24 mouse cellular contexts compared by ENCODE assay signal in genomic region chr13:118739854-118740411, GRCm38 (mm10).
DNase-seq lines count a peak whose midpoint lies in the region; ATAC-seq and TF ChIP-seq lines count a peak whose summit lies in the region.
"Had no signal": no experiment of that assay in that cellular context is flagged by ENCODE, and none has a peak within 500 bp of the region (broad histone marks: within the 10 kb centered on the region; RNA-seq: fewer than 3 reads in every experiment).

No protein-coding gene starts in this region.

- H3K27me3 ChIP-seq in lung, embryonic 14.5 days (ENCODE audit: insufficient read depth, low read length): no peaks in the 10 kb centered on the region
- H3K27me3 ChIP-seq in lung, embryonic 16.5 days (ENCODE audit: control insufficient read depth, insufficient read depth, low read depth, low read length): no peaks in the 10 kb centered on the region
- H3K27me3 ChIP-seq in CH12.LX (replicated peaks): no peaks in the 10 kb centered on the region
- H3K27me3 ChIP-seq: embryonic facial prominence, embryonic 12.5 days; forebrain, embryonic 13.5 days; forebrain, embryonic 15.5 days; Patski had no signal

- no peak overlapping the region for H3K4me3 ChIP-seq in lung, embryonic 14.5 days (ENCODE audit: low read depth, low read length)
- H3K4me3 ChIP-seq in lung, embryonic 16.5 days (ENCODE audit: low read length): no peak overlapping the region
- no peak overlapping the region for H3K4me3 ChIP-seq in CH12.LX (replicated peaks in 1 of 3; ENCODE audit: low read depth in 2 of 3, low read length in 2 of 3, poor library complexity in 1 of 3)
- H3K4me3 ChIP-seq: embryonic facial prominence, embryonic 10.5 days; embryonic facial prominence, embryonic 12.5 days; forebrain, embryonic 13.5 days; forebrain, embryonic 15.5 days had no signal

- dilution Hi-C loops in CH12.LX (cut with MboI; ENCODE audit: extremely low pct_ligation_motif_present, extremely low pct_unique_long_range_greater_than_20kb, low sequenced_read_pairs): no loop called here

- no peak for TF ChIP-seq POLR2A in CH12.LX (IDR thresholded peaks at IDR 0.05; ENCODE audit: low read depth, low read length)

- H3K27ac ChIP-seq in lung, embryonic 14.5 days (ENCODE audit: low read depth): no peak overlapping the region
- no peak overlapping the region for H3K27ac ChIP-seq in lung, embryonic 16.5 days (ENCODE audit: low read length)
- H3K27ac ChIP-seq in CH12.LX (ENCODE audit: insufficient read depth, low read depth): no peak overlapping the region
- H3K27ac ChIP-seq: embryonic facial prominence, embryonic 10.5 days; embryonic facial prominence, embryonic 12.5 days; forebrain, embryonic 13.5 days; forebrain, embryonic 15.5 days had no signal

- in situ Hi-C loops in CH12.LX (cut with MboI; ENCODE audit: low pct_ligation_motif_present, low pct_unique_long_range_greater_than_20kb, low sequenced_read_pairs): no loop called here

- no peak overlapping the region for H3K9ac ChIP-seq in lung, embryonic 14.5 days
- no peak overlapping the region for H3K9ac ChIP-seq in lung, embryonic 16.5 days (ENCODE audit: low read length)
- H3K9ac ChIP-seq in CH12.LX (ENCODE audit: insufficient read depth, low read depth): no peak overlapping the region
- H3K9ac ChIP-seq: embryonic facial prominence, embryonic 12.5 days; forebrain, embryonic 13.5 days; forebrain, embryonic 15.5 days; forebrain, postnatal 0 days had no signal

- no peaks in the 10 kb centered on the region for H3K36me3 ChIP-seq in lung, embryonic 14.5 days (ENCODE audit: insufficient read depth)
- no peaks in the 10 kb centered on the region for H3K36me3 ChIP-seq in lung, embryonic 16.5 days (ENCODE audit: control insufficient read depth, insufficient read depth, low read length)
- H3K36me3 ChIP-seq in CH12.LX (replicated peaks in 1 of 2; ENCODE audit: control insufficient read depth in 1 of 2, insufficient read depth in 1 of 2, low read length in 1 of 2): no peaks in the 10 kb centered on the region
- H3K36me3 ChIP-seq: embryonic facial prominence, embryonic 10.5 days; embryonic facial prominence, embryonic 12.5 days; forebrain, embryonic 15.5 days; G1E had no signal

- 39% methylated on average over 2 of the region's 2 CpGs for WGBS in lung, embryonic 14.5 days
- WGBS in lung, embryonic 16.5 days: 46% methylated on average over 2 of the region's 2 CpGs

- no peak for TF ChIP-seq CTCF in lung, embryonic 14.5 days (IDR thresholded peaks at IDR 0.05; ENCODE audit: low read depth)
- no peak for TF ChIP-seq CTCF in CH12.LX (conservative IDR thresholded peaks at IDR 0.05 in 1 of 2, IDR thresholded peaks at IDR 0.05 in 1 of 2; ENCODE audit: low read depth in 2 of 2, low read length in 2 of 2)

- peak; percentile 68 for DNase-seq in lung, embryonic 14.5 days
- DNase-seq in lung, adult 18-20 months: no peak
- no peak for DNase-seq in lung, postnatal 25 days (ENCODE audit: low spot score)
- no peak for DNase-seq in CH12.LX (ENCODE audit: extremely low read depth)
- no peak for DNase-seq in layer of hippocampus, adult 9-10 months (ENCODE audit: low spot score)
- DNase-seq: adrenal gland, adult 8-10 months; adrenal gland, postnatal 14 days; adrenal gland, postnatal 36 days; B cell, adult 2 months; cerebellum, adult 11-12 months; cerebellum, adult 2 months; cerebellum, adult 9-10 months; cerebellum, postnatal 10 days; cerebellum, postnatal 25 days; forebrain, postnatal 0 days had no signal

- no peaks in the 10 kb centered on the region for H3K79me2 ChIP-seq in CH12.LX (replicated peaks; ENCODE audit: control insufficient read depth, extremely low read depth, insufficient read depth, poor library complexity, severe bottlenecking)

- H3K9me3 ChIP-seq in lung, embryonic 14.5 days (ENCODE audit: low read depth, low read length): no peaks in the 10 kb centered on the region
- no peaks in the 10 kb centered on the region for H3K9me3 ChIP-seq in lung, embryonic 16.5 days (ENCODE audit: control insufficient read depth, low read length)
- H3K9me3 ChIP-seq in CH12.LX (replicated peaks; ENCODE audit: low read length): no peaks in the 10 kb centered on the region
- H3K9me3 ChIP-seq: embryonic facial prominence, embryonic 10.5 days; embryonic facial prominence, embryonic 12.5 days; forebrain, embryonic 13.5 days; forebrain, embryonic 15.5 days; G1E had no signal

- no peak overlapping the region for H3K4me2 ChIP-seq in lung, embryonic 14.5 days
- H3K4me2 ChIP-seq in lung, embryonic 16.5 days (ENCODE audit: low read depth, low read length): no peak overlapping the region
- no peak overlapping the region for H3K4me2 ChIP-seq in CH12.LX (ENCODE audit: insufficient read depth, low read depth, poor library complexity, severe bottlenecking)
- H3K4me2 ChIP-seq: embryonic facial prominence, embryonic 12.5 days; forebrain, embryonic 13.5 days; forebrain, embryonic 15.5 days had no signal

- no peak for TF ChIP-seq EP300 in CH12.LX (IDR thresholded peaks at IDR 0.05; ENCODE audit: low read length)

- no peak for TF ChIP-seq RAD21 in CH12.LX (IDR thresholded peaks at IDR 0.05; ENCODE audit: low read depth, low read length)

- H3K4me1 ChIP-seq in lung, embryonic 14.5 days (ENCODE audit: insufficient read depth): 0 out of 2 replicates have a peak, but pooled peaks cover 5% of the 10 kb centered on the region
- no peaks in the 10 kb centered on the region; the same call in 1 of the 2 replicates for H3K4me1 ChIP-seq in lung, embryonic 16.5 days (replicated peaks; ENCODE audit: control insufficient read depth, insufficient read depth, low read length)
- no peaks in the 10 kb centered on the region for H3K4me1 ChIP-seq in CH12.LX (ENCODE audit: control insufficient read depth in 1 of 2, insufficient read depth in 2 of 2)
- H3K4me1 ChIP-seq: forebrain, embryonic 13.5 days; forebrain, embryonic 15.5 days had no signal

- ATAC-seq in lung, embryonic 14.5 days (ENCODE audit: insufficient read depth): peak; percentile 58; the same call in 1 of the 2 replicates
- ATAC-seq in lung, embryonic 16.5 days (ENCODE audit: low read depth): peak; percentile 60; the same call in 1 of the 2 replicates
- ATAC-seq: activated CD4-positive, CD25-positive, alpha-beta regulatory T cell, adult 4 months; CD4-positive, CD25-positive, alpha-beta regulatory T cell, adult 4 months; forebrain, embryonic 13.5 days; forebrain, embryonic 15.5 days; forebrain, postnatal 0 days; Patski had no signal

TF ChIP-seq in CH12.LX, 34 proteins besides CTCF, POLR2A, EP300 and RAD21:
- TF ChIP-seq USF2 (conservative IDR thresholded peaks at IDR 0.05; ENCODE audit: low read depth, low read length) (no peak), MAFK (IDR thresholded peaks at IDR 0.05; ENCODE audit: insufficient replicate concordance, low read length) (peak; percentile 73; the same call in 1 of the 2 replicates), POLR2AphosphoS2 (IDR thresholded peaks at IDR 0.05; ENCODE audit: low read depth, low read length) (no peak), ZNF384 (IDR thresholded peaks at IDR 0.05; ENCODE audit: low read depth, low read length) (no peak), NRF1 (IDR thresholded peaks at IDR 0.05; ENCODE audit: low read depth, low read length) (no peak), KAT2A (IDR thresholded peaks at IDR 0.05; ENCODE audit: insufficient replicate concordance, low read length) (no peak)
